Mouse (Mus musculus) forebrain, postnatal 0 days (tissue): ENCODE results near the gene Gm47995. TPM values are rescaled to one million over a fixed set of nuclear protein-coding genes. Genes with fewer than 3 reads are reported as not detected.

ENCODE experiments used
- ATAC-seq: fragments of 200-750 bp; cut with Nextera tagmentation; 2 replicates; pipeline ENCODE4 v1.8.0; 2017; ENCODE audit warnings: mild to moderate bottlenecking, moderate library complexity
- DNase-seq: peaks from one replicate; pipeline ENCODE4 v3.0.0-alpha.2; 2015
- H3K27ac ChIP-seq: fragments of 300-500 bp; sonication (generic); 2 replicates; pipeline ENCODE4 v1.5.1; 2014; ENCODE audit warnings: low read depth, mild to moderate bottlenecking, antibody characterized with exemption, low read length, moderate library complexity, mixed read lengths
- H3K27me3 ChIP-seq: fragments of 300-500 bp; sonication (generic); 2 replicates; pipeline ENCODE4 v1.6.1; 2014; ENCODE audit warnings: mild to moderate bottlenecking, low read length, mixed read lengths; ENCODE audit not compliant: insufficient read depth
- H3K36me3 ChIP-seq: fragments of 300-500 bp; sonication (generic); 2 replicates; pipeline ENCODE4 v1.6.1; 2014; ENCODE audit warnings: mild to moderate bottlenecking, moderate library complexity; ENCODE audit not compliant: insufficient read depth
- H3K4me1 ChIP-seq: fragments of 300-500 bp; sonication (generic); 2 replicates; pipeline ENCODE4 v1.6.1; 2014; ENCODE audit warnings: antibody characterized with exemption; ENCODE audit not compliant: insufficient read depth
- H3K4me2 ChIP-seq: fragments of 300-500 bp; sonication (generic); 2 replicates; pipeline ENCODE4 v1.6.1; 2014; ENCODE audit warnings: low read depth, mild to moderate bottlenecking, moderate library complexity
- H3K4me3 ChIP-seq: fragments of 300-500 bp; sonication (generic); 2 replicates; pipeline ENCODE4 v1.5.1; 2014; ENCODE audit warnings: low read depth, low read length, mixed read lengths
- H3K9ac ChIP-seq: fragments of 300-500 bp; sonication (generic); 2 replicates; pipeline ENCODE4 v1.6.1; 2014; ENCODE audit warnings: mild to moderate bottlenecking
- H3K9me3 ChIP-seq: fragments of 300-500 bp; sonication (generic); 2 replicates; pipeline ENCODE4 v1.6.1; 2016; ENCODE audit warnings: low read length
- CTCF ChIP-seq: sonication (generic); IDR thresholded peaks from 2 replicates; pipeline ENCODE4 v1.5.1; 2016; ENCODE audit warnings: antibody characterized with exemption, control low read depth, low read depth
- WGBS: fragments of 180-500 bp; shearing (Covaris S2); extraction: QIAGEN DNeasy Blood & Tissue Kit; methylation state at CpG from one replicate; pipeline ENCODE4 v1.1.7; 2014; 5-methylcytosine and 5-hydroxymethylcytosine counted together
- polyA plus RNA-seq: library from polyadenylated mRNA; unstranded; fragments of >200 nt; fragmentation: Nextera tagmentation; extraction: Ambion mirVana; gene quantifications from 2 replicates; pipeline ENCODE4 v1.2.1, GENCODE M21; 2015
- total RNA-seq: library from RNA; depleted of rRNA; stranded (reverse); fragments of >200 nt; gene quantifications from 2 replicates; pipeline ENCODE4 v1.2.3, GENCODE M21; 2014

Gene Gm47995
- total and polyA plus RNA-seq, 2 experiments from 2014 or later = not detected

GRCm38 (mm10) chr1:151157963-151158856 lies 40.0 kb upstream of the Gm47995 start:
- ATAC-seq (peak; percentile 85), DNase-seq (peak; percentile 59)
- TF ChIP-seq CTCF = no peak
- Histone ChIP-seq H3K9me3 (no peaks in the 10 kb centered on the region), H3K9ac (no peak overlapping the region), H3K4me1 (no peaks in the 10 kb centered on the region), H3K4me3 (no peak overlapping the region), H3K4me2 (no peak overlapping the region), H3K36me3 (no peaks in the 10 kb centered on the region), H3K27ac (no peak overlapping the region), H3K27me3 (no peaks in the 10 kb centered on the region)
- WGBS = 13% methylated on average over 9 of the region's 9 CpGs

DNA sequence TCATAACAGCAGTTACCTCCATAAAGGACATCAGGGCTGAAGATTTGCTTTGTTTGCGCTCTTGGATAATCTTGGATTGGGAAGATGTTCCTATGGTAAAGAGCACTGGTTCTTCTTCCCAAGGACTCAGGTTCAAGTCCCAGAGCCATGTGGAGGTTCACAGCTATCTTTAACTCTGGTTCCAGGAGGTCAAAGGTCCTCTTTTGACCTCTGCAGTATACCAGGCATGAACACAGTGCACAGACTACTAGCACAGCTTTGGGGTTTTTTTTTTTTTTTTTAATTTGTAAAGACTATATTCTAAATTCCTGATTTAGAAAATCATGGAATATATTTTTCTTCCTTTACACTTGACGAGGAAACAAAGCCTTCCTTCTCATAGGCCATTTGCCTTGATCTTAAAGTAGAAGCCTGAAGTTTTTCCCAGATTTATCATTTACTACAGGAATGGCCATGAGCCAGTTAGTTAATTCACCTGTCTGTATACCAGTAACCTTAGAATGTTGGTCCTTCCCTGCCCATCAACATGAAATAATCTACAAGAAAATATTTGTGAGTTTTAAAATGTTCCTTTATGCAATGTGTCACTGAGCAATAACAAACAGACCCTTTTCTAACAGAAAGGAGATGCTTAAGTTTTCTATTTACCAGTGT lies 39.3 kb upstream of the Gm47995 start:
- TF ChIP-seq CTCF = no peak
- no peak overlapping the region for H3K4me3 ChIP-seq
- no peak overlapping the region for H3K27ac ChIP-seq
- no peaks in the 10 kb centered on the region for H3K4me1 ChIP-seq
- 75% methylated on average over 2 of the region's 2 CpGs for WGBS
- no peaks in the 10 kb centered on the region for H3K36me3 ChIP-seq
- DNase-seq = no peak
- no peak for ATAC-seq
- H3K9ac ChIP-seq = no peak overlapping the region
- H3K27me3 ChIP-seq = no peaks in the 10 kb centered on the region
- no peak overlapping the region for H3K4me2 ChIP-seq
- H3K9me3 ChIP-seq = no peaks in the 10 kb centered on the region

DNA sequence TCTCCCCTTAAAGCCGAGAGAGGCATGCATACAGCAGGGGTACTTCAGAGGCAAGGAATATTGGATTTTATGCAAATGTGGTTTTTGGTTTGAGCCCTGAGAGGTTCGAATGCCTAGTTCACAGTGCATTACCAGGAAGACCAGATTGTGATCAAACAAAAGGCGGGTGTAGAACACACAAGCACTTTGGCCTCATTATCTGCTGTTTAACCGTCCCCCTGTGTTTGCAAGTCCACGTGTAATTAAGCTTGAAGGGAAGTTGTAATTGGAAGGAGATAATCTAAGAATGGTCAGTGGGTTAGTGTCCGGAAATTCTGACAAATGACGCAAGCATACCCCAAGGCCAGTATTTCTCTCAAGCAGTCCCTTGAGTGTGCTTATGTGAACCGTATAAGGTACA lies 32.2 kb upstream of the Gm47995 start:
- no peak for TF ChIP-seq CTCF
- H3K9me3 ChIP-seq = no peaks in the 10 kb centered on the region
- no peak overlapping the region for H3K27ac ChIP-seq
- H3K27me3 ChIP-seq = no peaks in the 10 kb centered on the region
- H3K4me3 ChIP-seq = no peak overlapping the region
- no peaks in the 10 kb centered on the region for H3K36me3 ChIP-seq
- H3K4me1 ChIP-seq = no peaks in the 10 kb centered on the region; the same call in 1 of the 2 replicates
- ATAC-seq (no peak), DNase-seq (no peak)
- H3K4me2 ChIP-seq = no peak overlapping the region
- WGBS = 26% methylated on average over 8 of the region's 8 CpGs
- H3K9ac ChIP-seq = no peak overlapping the region

DNA sequence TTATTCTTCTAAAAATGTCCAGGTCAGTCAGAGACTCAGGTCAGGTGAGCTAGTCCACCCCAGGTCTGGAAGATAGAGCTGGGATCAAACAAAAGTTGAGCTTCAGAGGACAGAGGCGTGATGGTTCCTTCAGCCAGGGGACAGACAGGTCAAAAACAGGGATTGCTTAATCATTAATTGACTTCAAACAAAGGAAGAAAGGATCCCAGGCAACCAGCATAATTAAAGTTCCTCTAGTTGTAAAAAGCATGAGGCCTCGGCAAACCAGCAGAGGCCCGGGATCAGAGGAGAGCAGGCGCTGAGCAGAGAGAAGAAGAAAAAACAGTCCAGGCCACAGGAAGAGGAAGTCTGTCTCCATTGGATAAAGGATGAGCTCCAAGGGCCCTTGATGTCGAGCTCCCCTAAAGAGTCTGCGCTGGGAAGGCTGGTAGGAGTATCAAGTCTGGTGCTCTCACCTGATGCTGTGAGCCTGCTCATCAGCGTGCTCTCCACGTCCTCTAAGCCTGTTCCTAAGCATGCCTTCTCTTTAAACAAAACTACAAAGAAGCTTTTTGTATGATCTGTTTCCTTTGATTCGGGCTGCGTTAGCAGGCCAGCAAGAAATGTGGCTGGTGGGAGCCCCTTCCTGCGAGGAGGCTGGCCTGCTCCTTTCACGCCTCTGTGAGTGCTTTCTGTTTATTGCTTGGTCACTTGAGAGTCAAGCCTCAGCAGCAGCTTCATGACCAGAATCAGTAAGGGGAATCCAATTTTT lies 30.8 kb upstream of the Gm47995 start:
- DNase-seq = peak; percentile 37
- Histone ChIP-seq H3K9ac (no peak overlapping the region; the same call in 1 of the 2 replicates), H3K4me3 (no peak overlapping the region), H3K4me2 (no peak overlapping the region), H3K4me1 (no peaks in the 10 kb centered on the region; the same call in 1 of the 2 replicates), H3K9me3 (no peaks in the 10 kb centered on the region), H3K27me3 (no peaks in the 10 kb centered on the region), H3K36me3 (no peaks in the 10 kb centered on the region), H3K27ac (no peak overlapping the region)
- TF ChIP-seq CTCF = no peak
- 11% methylated on average over 12 of the region's 12 CpGs for WGBS
- peak; percentile 75 for ATAC-seq

DNA sequence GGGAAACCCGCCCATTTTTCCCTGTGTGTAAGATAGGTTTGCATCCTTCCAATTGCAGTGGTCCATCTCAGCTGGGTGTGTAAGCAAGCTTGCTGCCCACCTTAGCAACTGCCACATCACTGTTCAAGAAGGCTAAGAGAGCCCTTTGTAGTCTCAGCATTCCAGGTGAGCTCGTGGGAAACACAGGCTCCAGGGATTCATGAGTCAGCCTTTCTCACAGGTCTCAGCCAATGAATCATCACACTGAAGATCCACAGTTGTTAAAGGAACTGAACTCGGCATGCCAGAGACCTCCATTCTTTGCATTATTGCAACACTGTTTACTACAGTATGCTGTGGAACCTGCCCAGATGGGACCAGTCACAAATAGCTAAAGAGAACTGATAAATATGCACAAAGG lies 29.6 kb upstream of the Gm47995 start:
- Histone ChIP-seq H3K4me1 (no peaks in the 10 kb centered on the region; the same call in 1 of the 2 replicates), H3K27ac (no peak overlapping the region), H3K27me3 (no peaks in the 10 kb centered on the region), H3K4me2 (no peak overlapping the region), H3K9me3 (no peaks in the 10 kb centered on the region), H3K36me3 (no peaks in the 10 kb centered on the region), H3K4me3 (no peak overlapping the region), H3K9ac (no peak overlapping the region)
- DNase-seq = no peak
- no peak for TF ChIP-seq CTCF
- 59% methylated on average over 3 of the region's 3 CpGs for WGBS
- ATAC-seq = no peak

- H3K9me3 ChIP-seq = no peaks in the 10 kb centered on the region
- H3K27me3 ChIP-seq = no peaks in the 10 kb centered on the region
- no peak overlapping the region for H3K4me2 ChIP-seq
- H3K9ac ChIP-seq = no peak overlapping the region
- H3K27ac ChIP-seq = peak overlapping the region; percentile 35; the same call in 1 of the 2 replicates
- no peak for DNase-seq
- no peak overlapping the region for H3K4me3 ChIP-seq
- 64% methylated on average over 2 of the region's 2 CpGs for WGBS
- TF ChIP-seq CTCF = no peak
- no peaks in the 10 kb centered on the region for H3K4me1 ChIP-seq
- H3K36me3 ChIP-seq = no peaks in the 10 kb centered on the region
- ATAC-seq = peak; percentile 62
Observed at GRCm38 (mm10) chr1:151171572-151172461, 26.4 kb upstream of the Gm47995 start.
